Mouse (Mus musculus) C3H10T1/2 (cell line): Measurements from ENCODE around the gene Syde1. TPM values are rescaled to one million over a fixed set of nuclear protein-coding genes. Genes with fewer than 3 reads are reported as not detected.

Experiments used
- polyA plus RNA-seq, 2 experiments: library from polyadenylated mRNA; unstranded; fragments of >200 nt; fragmentation: generic; extraction: Trizol; gene quantifications; one replicate each; pipeline ENCODE4 v1.2.1; 2012; ENCODE audit warnings: missing spikeins in 2 of 2

Gene Syde1
- polyA plus RNA-seq = 10 to 100 TPM; 25.9 to 34.4 TPM

GRCm38 (mm10) chr10:78591406-78592328 lies at the start of gene Syde1:
Gene Syde1 (minus strand): TSS chr10:78591964.

GRCm38 (mm10) chr10:78617974-78618373 lies 26.2 kb upstream of the Syde1 start, which contains the start of gene Olfr1357:
Gene Olfr1357 (minus strand): TSS chr10:78618074.

GRCm38 (mm10) chr10:78574250-78575104 lies 17.3 kb downstream of the Syde1 start, which contains the start of gene Ilvbl:
Gene Ilvbl (plus strand): TSS chr10:78574346.

Other genes with a start within 250 kb of the Syde1 start
- gene Agpat3, start 239.5 kb downstream of the Syde1 start, polyA plus RNA-seq = 100 to 1,000 TPM in 1 of 2 experiments, 10 to 100 TPM in 1; 97.7 to 119 TPM
- gene Rrp1, start 178.9 kb downstream of the Syde1 start, polyA plus RNA-seq = 100 to 1,000 TPM; 168 to 304 TPM
- gene Cstb, start 166.3 kb downstream of the Syde1 start, polyA plus RNA-seq = 100 to 1,000 TPM; 397 to 580 TPM
- gene Pdxk, start 127.0 kb downstream of the Syde1 start, polyA plus RNA-seq = 10 to 100 TPM; 12.2 to 23.9 TPM
- gene Olfr1358, start 74.5 kb downstream of the Syde1 start, polyA plus RNA-seq = not detected
- 100 to 1,000 TPM in 1 of 2 experiments, 10 to 100 TPM in 1; 41.0 to 101 TPM for gene Ilvbl, start 17.6 kb downstream of the Syde1 start, polyA plus RNA-seq
- not detected for gene Olfr1357, start 26.1 kb upstream of the Syde1 start, polyA plus RNA-seq
- not detected for gene Casp14, start 126.3 kb upstream of the Syde1 start, polyA plus RNA-seq
- not detected for gene Ccdc105, start 161.1 kb upstream of the Syde1 start, polyA plus RNA-seq
- gene Slc1a6, start 188.5 kb upstream of the Syde1 start, polyA plus RNA-seq = not detected